Mouse (Mus musculus) testis, adult 2 months (tissue): ENCODE measurements around the gene Pla2g2f. TPM values are rescaled to one million over a fixed set of nuclear protein-coding genes. Genes with fewer than 3 reads are reported as not detected.

ENCODE experiments used
- H3K27ac ChIP-seq: fragments of 200-500 bp; 2 replicates; pipeline ENCODE4 v1.5.1; 2012; ENCODE audit warnings: low read depth, low read length; ENCODE audit not compliant: control insufficient read depth, insufficient read depth
- H3K27me3 ChIP-seq: fragments of 200-500 bp; 2 replicates; pipeline ENCODE4 v1.6.1; 2012; ENCODE audit warnings: mild to moderate bottlenecking, low read length, moderate library complexity; ENCODE audit not compliant: control insufficient read depth, insufficient read depth
- H3K36me3 ChIP-seq: fragments of 200-500 bp; 2 replicates; pipeline ENCODE4 v1.6.1; 2012; ENCODE audit warnings: mild to moderate bottlenecking, low read length; ENCODE audit not compliant: control insufficient read depth, insufficient read depth
- H3K4me1 ChIP-seq: fragments of 200-500 bp; 2 replicates; pipeline ENCODE4 v1.6.1; 2012; ENCODE audit warnings: low read length; ENCODE audit not compliant: control insufficient read depth, insufficient read depth
- H3K4me3 ChIP-seq: fragments of 200-500 bp; 2 replicates; pipeline ENCODE4 v1.5.1; 2012; ENCODE audit warnings: low read depth, mild to moderate bottlenecking, low read length, moderate library complexity, mixed read lengths; ENCODE audit not compliant: control insufficient read depth
- CTCF ChIP-seq: fragments of 200-500 bp; IDR thresholded peaks from 2 replicates; pipeline ENCODE4 v1.5.1; 2012; ENCODE audit warnings: low read depth, mild to moderate bottlenecking, inconsistent platforms, low read length, moderate library complexity; ENCODE audit not compliant: control insufficient read depth, insufficient read depth, insufficient replicate concordance
- POLR2A ChIP-seq: fragments of 200-500 bp; IDR thresholded peaks from 2 replicates; pipeline ENCODE4 v1.6.1; 2012; ENCODE audit warnings: low read depth, mild to moderate bottlenecking, inconsistent platforms, low read length, moderate library complexity; ENCODE audit not compliant: control insufficient read depth
- polyA plus RNA-seq: library from polyadenylated mRNA; depleted of rRNA; stranded (reverse); fragments of >200 nt; gene quantifications from 2 replicates; pipeline ENCODE4 v1.2.3, GENCODE M21; 2012

The Pla2g2f gene
- polyA plus RNA-seq, 1 experiment = not detected

GRCm38 (mm10) chr4:138796513-138797216 is 39.2 kb upstream of the Pla2g2f start:
- H3K27me3 ChIP-seq = no peaks in the 10 kb centered on the region
- TF ChIP-seq CTCF (no peak), POLR2A (no peak)
- H3K4me1 ChIP-seq = no peaks in the 10 kb centered on the region
- H3K36me3 ChIP-seq = no peaks in the 10 kb centered on the region
- no peak overlapping the region for H3K27ac ChIP-seq
- no peak overlapping the region for H3K4me3 ChIP-seq

GRCm38 (mm10) chr4:138794344-138794743 is 36.9 kb upstream of the Pla2g2f start:
- TF ChIP-seq POLR2A (no peak), CTCF (no peak)
- Histone ChIP-seq H3K36me3 (no peaks in the 10 kb centered on the region), H3K27ac (no peak overlapping the region), H3K4me3 (no peak overlapping the region), H3K4me1 (no peaks in the 10 kb centered on the region), H3K27me3 (no peaks in the 10 kb centered on the region)

GRCm38 (mm10) chr4:138793276-138793675 is 35.9 kb upstream of the Pla2g2f start:
- Histone ChIP-seq H3K36me3 (no peaks in the 10 kb centered on the region), H3K27ac (no peak overlapping the region)
- TF ChIP-seq CTCF = peak; percentile 35; the same call in 1 of the 2 replicates
- no peak for TF ChIP-seq POLR2A

GRCm38 (mm10) chr4:138792599-138792998 is 35.2 kb upstream of the Pla2g2f start:
- Histone ChIP-seq H3K27ac (no peak overlapping the region), H3K4me3 (no peak overlapping the region), H3K36me3 (no peaks in the 10 kb centered on the region), H3K4me1 (no peaks in the 10 kb centered on the region), H3K27me3 (no peaks in the 10 kb centered on the region)
- no peak for TF ChIP-seq CTCF
- TF ChIP-seq POLR2A = no peak

More at GRCm38 (mm10) chr4:138793276-138793675, 35.9 kb upstream of the Pla2g2f start:
- H3K4me1 ChIP-seq = no peaks in the 10 kb centered on the region
- H3K4me3 ChIP-seq = no peak overlapping the region
- H3K27me3 ChIP-seq = no peaks in the 10 kb centered on the region

- Histone ChIP-seq H3K4me1 (no peaks in the 10 kb centered on the region), H3K4me3 (no peak overlapping the region), H3K36me3 (no peaks in the 10 kb centered on the region), H3K27me3 (no peaks in the 10 kb centered on the region), H3K27ac (no peak overlapping the region)
- TF ChIP-seq POLR2A (no peak), CTCF (no peak)
These were observed 34.0 kb upstream of the Pla2g2f start for GRCm38 (mm10) chr4:138791452-138791851.

- Histone ChIP-seq H3K4me1 (no peaks in the 10 kb centered on the region; the same call in 1 of the 2 replicates), H3K36me3 (no peaks in the 10 kb centered on the region), H3K27ac (no peak overlapping the region), H3K4me3 (no peak overlapping the region), H3K27me3 (no peaks in the 10 kb centered on the region)
- TF ChIP-seq POLR2A (no peak), CTCF (no peak)
These were observed 31.0 kb upstream of the Pla2g2f start for GRCm38 (mm10) chr4:138788381-138788780.

GRCm38 (mm10) chr4:138786141-138786540 is 28.7 kb upstream of the Pla2g2f start:
- peaks cover 4% of the 10 kb centered on the region for H3K4me1 ChIP-seq
- TF ChIP-seq POLR2A (no peak), CTCF (no peak)
- H3K27ac ChIP-seq = no peak overlapping the region
- no peak overlapping the region for H3K4me3 ChIP-seq
- no peaks in the 10 kb centered on the region for H3K36me3 ChIP-seq
- H3K27me3 ChIP-seq = no peaks in the 10 kb centered on the region
